Mouse (Mus musculus) cerebellum, postnatal 10 days (tissue): ENCODE data around the gene Gm17631.
"Not testable (repeated sequence)": the region's sequence is repeated elsewhere in the genome, so short reads cannot be mapped to it uniquely, and the experiment has no call there.

Experiments
- DNase-seq, 2 experiments: peaks; one replicate each; pipeline ENCODE4 v3.0.0; 2021; ENCODE audit warnings: mixed read lengths in 2 of 2

The Gm17631 gene

DNA sequence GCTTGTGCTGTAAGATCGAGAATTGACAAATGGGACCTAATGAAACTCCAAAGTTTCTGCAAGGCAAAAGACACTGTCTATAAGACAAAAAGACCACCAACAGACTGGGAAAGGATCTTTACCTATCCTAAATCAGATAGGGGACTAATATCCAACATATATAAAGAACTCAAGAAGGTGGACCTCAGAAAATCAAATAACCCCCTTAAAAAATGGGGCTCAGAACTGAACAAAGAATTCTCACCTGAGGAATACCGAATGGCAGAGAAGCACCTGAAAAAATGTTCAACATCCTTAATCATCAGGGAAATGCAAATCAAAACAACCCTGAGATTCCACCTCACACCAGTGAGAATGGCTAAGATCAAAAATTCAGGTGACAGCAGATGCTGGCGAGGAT, at the start of gene Gm17631:
Gene Gm17631 (plus strand): TSS at position 301 of the 400 bp plus-strand sequence.
- not testable (repeated sequence) for DNase-seq

DNA sequence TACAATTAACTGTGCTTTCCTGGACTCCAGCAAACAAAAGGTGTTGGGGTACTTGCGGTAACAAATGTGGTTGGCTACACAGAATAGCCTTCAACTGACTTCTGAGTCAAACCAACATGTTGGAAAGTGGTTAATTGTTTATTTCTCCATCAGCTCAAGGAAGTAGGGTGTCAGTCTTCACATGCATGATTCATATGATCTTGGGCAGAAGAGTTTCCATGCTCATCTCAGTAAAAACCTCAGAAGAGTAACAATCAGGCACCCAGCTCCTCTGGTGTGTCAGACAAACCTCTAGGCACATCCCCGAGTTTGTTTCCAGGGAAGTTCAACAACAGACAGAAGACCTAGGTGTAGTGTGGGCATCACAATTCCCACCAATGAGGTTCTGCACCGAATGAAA, 44.7 kb upstream of the Gm17631 start:
- DNase-seq = no peak

DNA sequence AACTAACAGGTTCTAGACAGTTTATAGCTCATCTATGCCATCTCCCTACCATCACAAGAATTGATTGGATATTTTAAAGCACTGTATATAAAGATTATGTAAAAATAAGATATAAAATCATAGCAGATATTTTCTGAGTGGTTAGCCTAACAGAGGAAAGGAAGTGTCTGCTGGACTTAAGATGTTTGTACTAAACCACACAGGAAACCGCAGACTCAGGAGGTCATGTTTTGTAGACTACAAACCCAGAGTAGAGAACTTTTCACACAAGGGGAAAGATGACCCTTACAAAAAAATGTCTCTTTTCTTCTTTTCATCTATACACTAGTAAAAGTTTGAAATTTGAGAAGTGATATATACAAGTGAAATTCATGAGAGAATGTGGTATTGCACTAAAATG, 38.4 kb upstream of the Gm17631 start:
- DNase-seq = no peak

DNA sequence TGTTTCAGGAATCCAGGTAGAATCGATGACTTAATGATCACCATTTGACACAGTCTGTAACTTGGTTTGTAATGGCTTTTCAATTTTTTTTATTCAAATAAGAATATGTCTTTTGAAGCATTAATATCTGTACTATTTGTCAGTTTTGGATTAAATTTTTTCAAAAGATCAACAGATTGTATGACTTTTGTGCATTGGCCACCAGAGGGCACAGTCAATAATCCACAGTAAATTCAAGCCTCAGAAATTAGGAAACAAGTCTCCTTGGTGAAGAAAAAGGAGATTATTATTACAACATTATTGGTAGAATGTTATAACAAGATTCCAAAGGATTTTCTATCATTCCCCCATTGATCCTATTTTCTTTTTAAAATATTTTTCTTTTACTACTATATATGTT, 36.9 kb upstream of the Gm17631 start:
- no peak for DNase-seq

DNA sequence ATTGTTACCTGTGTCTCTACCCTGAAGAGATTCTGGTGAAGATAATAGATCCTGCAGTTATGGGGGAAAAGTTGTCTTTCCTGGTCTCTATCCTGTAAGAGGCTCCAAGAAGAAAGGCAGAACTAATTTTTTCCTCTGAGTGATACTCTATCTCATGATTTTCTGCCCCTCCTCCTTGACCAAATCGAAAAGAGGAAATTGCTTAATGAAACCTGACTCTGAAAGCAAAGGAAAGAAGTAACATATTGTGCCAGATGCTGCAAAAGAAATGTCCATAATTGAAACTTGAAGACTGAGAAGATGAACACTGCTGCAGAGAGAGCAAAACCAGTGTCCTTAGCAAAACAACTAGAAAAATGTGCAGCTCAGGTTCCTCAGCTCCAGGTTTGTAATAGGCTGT, 14.1 kb downstream of the Gm17631 start, which contains the start of gene Klra17:
Gene Klra17 (minus strand): TSS at position 124 of the 400 bp plus-strand sequence.
- no peak for DNase-seq

DNA sequence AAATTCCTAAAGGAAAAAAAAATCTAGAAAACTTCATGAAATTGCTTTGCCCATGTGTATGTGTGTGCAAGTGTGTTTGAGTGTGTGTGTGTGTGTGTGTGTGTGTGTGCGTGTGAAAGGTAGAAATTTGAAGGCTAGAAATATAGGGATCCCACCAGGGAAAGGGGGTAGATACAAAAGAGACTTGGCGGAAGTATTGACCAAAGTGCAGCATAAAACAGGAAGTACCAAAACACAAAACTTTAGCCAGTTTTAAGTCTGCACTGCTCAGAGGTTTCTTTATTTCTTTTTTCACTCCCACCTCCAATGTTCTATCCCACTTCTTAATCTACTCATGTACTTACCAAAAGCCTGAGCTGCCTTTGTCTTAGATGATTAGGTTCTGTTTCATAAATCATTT, 20.1 kb downstream of the Gm17631 start:
- DNase-seq = no peak
